Mouse (Mus musculus): Measurements from ENCODE around the gene Zfp275. TPM values are rescaled to one million over a fixed set of nuclear protein-coding genes. Genes with fewer than 3 reads are reported as not detected.

Gene Zfp275
- polyA plus RNA-seq, 1 experiment from 2014 or later = 2.3 TPM

DNA sequence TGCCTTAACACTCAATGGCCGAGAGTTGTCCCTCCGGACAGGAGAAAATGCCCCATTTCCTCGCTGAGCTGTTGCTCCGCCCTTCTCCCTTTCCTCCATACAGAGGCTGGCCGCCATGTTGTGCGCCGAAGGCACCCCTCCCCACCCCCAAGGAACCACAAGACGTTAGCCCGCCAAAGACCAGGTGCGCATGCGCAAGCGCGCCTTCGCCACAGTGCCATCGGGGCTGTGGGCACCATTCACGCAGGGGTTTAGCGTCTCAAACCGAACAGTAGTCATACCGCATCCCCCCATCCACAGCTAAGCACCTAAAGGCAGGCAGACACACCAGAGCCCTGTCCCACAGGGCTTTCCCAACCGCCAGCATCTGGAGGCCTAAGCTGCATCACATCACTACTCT, 58.5 kb downstream of the Zfp275 start:
- ATAC-seq = no peak
- Histone ChIP-seq H3K27ac (ENCODE audit: low read depth, low read length) (no peak overlapping the region), H3K4me1 (replicated peaks; ENCODE audit: control insufficient read depth, insufficient read depth, low read length) (no peaks in the 10 kb centered on the region), H3K27me3 (replicated peaks; ENCODE audit: control insufficient read depth, insufficient read depth, low read length) (no peaks in the 10 kb centered on the region), H3K4me3 (ENCODE audit: low read depth, low read length) (no peak overlapping the region), H3K9me3 (ENCODE audit: control insufficient read depth) (no peaks in the 10 kb centered on the region), H3K4me2 (replicated peaks; ENCODE audit: low read depth) (no peak overlapping the region), H3K9ac (ENCODE audit: low read depth, low read length) (no peak overlapping the region), H3K36me3 (ENCODE audit: control insufficient read depth, insufficient read depth) (no peaks in the 10 kb centered on the region)
- WGBS = 90% methylated on average over 19 of the region's 20 CpGs
- TF ChIP-seq CTCF (IDR thresholded peaks at IDR 0.05; ENCODE audit: low read depth) = no peak

GRCm38 (mm10) chrX:73401616-73402015, 59.2 kb downstream of the Zfp275 start:
- Histone ChIP-seq H3K36me3 (ENCODE audit: control insufficient read depth, insufficient read depth) (no peaks in the 10 kb centered on the region), H3K27ac (ENCODE audit: low read depth, low read length) (no peak overlapping the region), H3K27me3 (replicated peaks; ENCODE audit: control insufficient read depth, insufficient read depth, low read length) (no peaks in the 10 kb centered on the region), H3K4me3 (ENCODE audit: low read depth, low read length) (no peak overlapping the region), H3K4me1 (replicated peaks; ENCODE audit: control insufficient read depth, insufficient read depth, low read length) (no peaks in the 10 kb centered on the region), H3K9me3 (ENCODE audit: control insufficient read depth) (no peaks in the 10 kb centered on the region), H3K9ac (ENCODE audit: low read depth, low read length) (no peak overlapping the region), H3K4me2 (replicated peaks; ENCODE audit: low read depth) (no peak overlapping the region)
- no peak for ATAC-seq
- 93% methylated on average over 12 of the region's 12 CpGs for WGBS
- TF ChIP-seq CTCF (IDR thresholded peaks at IDR 0.05; ENCODE audit: low read depth) = no peak

Other genes starting within 250 kb of the Zfp275 start
- 2.8 and 6.3 TPM in 2 replicates for gene Xlr3a, start 245.5 kb upstream of the Zfp275 start, polyA plus RNA-seq (2015; fragmentation: Nextera tagmentation; extraction: Ambion mirVana)
- 1.8 and 2.4 TPM in 2 replicates for gene Gm14685, start 225.6 kb upstream of the Zfp275 start, polyA plus RNA-seq (2015; fragmentation: Nextera tagmentation; extraction: Ambion mirVana)
- 0.17 TPM in 1 of 2 replicates, not detected in the other for gene Xlr5b, start 193.8 kb upstream of the Zfp275 start, polyA plus RNA-seq (2015; fragmentation: Nextera tagmentation; extraction: Ambion mirVana)
- 1.4 and 1.8 TPM in 2 replicates for gene DXBay18, start 193.2 kb upstream of the Zfp275 start, polyA plus RNA-seq (2015; fragmentation: Nextera tagmentation; extraction: Ambion mirVana)
- not detected in 2 replicates for gene Spin2d, start 165.6 kb upstream of the Zfp275 start, polyA plus RNA-seq (2015; fragmentation: Nextera tagmentation; extraction: Ambion mirVana)
- gene Xlr3b, start 150.4 kb upstream of the Zfp275 start, polyA plus RNA-seq (2015; fragmentation: Nextera tagmentation; extraction: Ambion mirVana) = 0.91 and 2.6 TPM in 2 replicates
- gene Xlr4b, start 128.3 kb upstream of the Zfp275 start, polyA plus RNA-seq (2015; fragmentation: Nextera tagmentation; extraction: Ambion mirVana) = 0.50 and 0.88 TPM in 2 replicates
- 21.8 and 24.2 TPM in 2 replicates for gene F8a, start 114.3 kb upstream of the Zfp275 start, polyA plus RNA-seq (2015; fragmentation: Nextera tagmentation; extraction: Ambion mirVana)
- 0.40 and 0.63 TPM in 2 replicates for gene Xlr4c, start 99.5 kb upstream of the Zfp275 start, polyA plus RNA-seq (2015; fragmentation: Nextera tagmentation; extraction: Ambion mirVana)
- not detected in 2 replicates for gene Xlr3c, start 77.2 kb upstream of the Zfp275 start, polyA plus RNA-seq (2015; fragmentation: Nextera tagmentation; extraction: Ambion mirVana)
- 0.65 and 0.97 TPM in 2 replicates for gene Xlr5a, start 49.6 kb upstream of the Zfp275 start, polyA plus RNA-seq (2015; fragmentation: Nextera tagmentation; extraction: Ambion mirVana)
- gene Xlr5c, start 49.6 kb upstream of the Zfp275 start, polyA plus RNA-seq (2015; fragmentation: Nextera tagmentation; extraction: Ambion mirVana) = 0.54 and 0.59 TPM in 2 replicates
- gene Gm45015, start 5.8 kb upstream of the Zfp275 start, polyA plus RNA-seq (2015; fragmentation: Nextera tagmentation; extraction: Ambion mirVana) = not detected in 2 replicates
- not detected in 2 replicates for gene Gm18336, start 56.1 kb downstream of the Zfp275 start, polyA plus RNA-seq (2015; fragmentation: Nextera tagmentation; extraction: Ambion mirVana)
- gene Zfp92, start 68.5 kb downstream of the Zfp275 start, polyA plus RNA-seq (2015; fragmentation: Nextera tagmentation; extraction: Ambion mirVana) = 0.21 and 0.26 TPM in 2 replicates
- not detected in 2 replicates for gene Trex2, start 92.7 kb downstream of the Zfp275 start, polyA plus RNA-seq (2015; fragmentation: Nextera tagmentation; extraction: Ambion mirVana)
- 38.2 and 38.6 TPM in 2 replicates for gene Haus7, start 116.4 kb downstream of the Zfp275 start, polyA plus RNA-seq (2015; fragmentation: Nextera tagmentation; extraction: Ambion mirVana)
- 35.2 and 43.0 TPM in 2 replicates for gene Bgn, start 141.0 kb downstream of the Zfp275 start, polyA plus RNA-seq (2015; fragmentation: Nextera tagmentation; extraction: Ambion mirVana)
- gene Atp2b3, start 160.5 kb downstream of the Zfp275 start, polyA plus RNA-seq (2015; fragmentation: Nextera tagmentation; extraction: Ambion mirVana) = 0.12 and 0.13 TPM in 2 replicates

Measured in intestine, postnatal 0 days (tissue).